Mouse (Mus musculus): ENCODE measurements at regions not wholly inside any gene's neighbourhood (a gene's known extent, or its start where the extent isn't known, plus 50 kb on each side); places are given as distances from the start of the nearest gene placed in this dataset.

DNA sequence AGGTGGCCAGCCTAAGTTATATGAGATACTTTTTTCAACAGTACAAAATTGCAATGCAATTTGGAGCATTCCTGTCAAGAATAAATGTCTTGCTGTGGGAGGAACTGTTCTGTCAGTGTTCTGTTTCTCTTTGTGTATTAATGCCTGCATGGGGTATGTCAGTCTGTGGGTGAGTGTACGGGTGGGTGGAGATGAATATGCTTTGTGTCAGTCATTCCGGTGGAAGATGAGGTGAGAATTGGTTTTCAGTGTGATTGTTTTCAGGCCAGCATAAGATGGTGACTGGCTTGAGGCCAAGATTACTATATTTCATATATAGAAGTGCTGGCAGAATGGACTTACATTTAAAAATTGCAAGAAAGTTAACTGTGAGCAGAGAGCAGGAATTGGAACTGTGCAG is 184.0 kb downstream of the Frk start:
- in situ Hi-C loops (cut with MboI; ENCODE audit: low pct_ligation_motif_present, low pct_unique_long_range_greater_than_20kb, low sequenced_read_pairs): no loop called here
- no peak overlapping the region for H3K27ac ChIP-seq (ENCODE audit: insufficient read depth, low read depth)
- no peak for DNase-seq (ENCODE audit: extremely low read depth)
- no peak overlapping the region for H3K4me2 ChIP-seq (ENCODE audit: insufficient read depth, low read depth, poor library complexity, severe bottlenecking)
- dilution Hi-C loops (cut with MboI; ENCODE audit: extremely low pct_ligation_motif_present, extremely low pct_unique_long_range_greater_than_20kb, low sequenced_read_pairs): no loop called here
- no peaks in the 10 kb centered on the region for H3K27me3 ChIP-seq (replicated peaks)
- H3K36me3 ChIP-seq (replicated peaks in 1 of 2; ENCODE audit: control insufficient read depth in 1 of 2, insufficient read depth in 1 of 2, low read length in 1 of 2): no peaks in the 10 kb centered on the region
- TF ChIP-seq CHD2 (IDR thresholded peaks at IDR 0.05; ENCODE audit: low read length) (no peak), USF2 (conservative IDR thresholded peaks at IDR 0.05; ENCODE audit: low read depth, low read length) (no peak), ELF1 (IDR thresholded peaks at IDR 0.05; ENCODE audit: low read depth, low read length) (no peak), POLR2AphosphoS2 (IDR thresholded peaks at IDR 0.05; ENCODE audit: low read depth, low read length) (no peak), ZKSCAN1 (IDR thresholded peaks at IDR 0.05; ENCODE audit: borderline replicate concordance, low read depth, low read length) (no peak), TCF12 (IDR thresholded peaks at IDR 0.05; ENCODE audit: low read depth, low read length) (no peak), KAT2A (IDR thresholded peaks at IDR 0.05; ENCODE audit: insufficient replicate concordance, low read length) (no peak), ZMIZ1 (IDR thresholded peaks at IDR 0.05; ENCODE audit: low read depth, low read length) (no peak), UBTF (IDR thresholded peaks at IDR 0.05; ENCODE audit: low read depth, low read length) (no peak), IRF4 (IDR thresholded peaks at IDR 0.05; ENCODE audit: low read depth, low read length) (no peak), USF1 (IDR thresholded peaks at IDR 0.05; ENCODE audit: low read depth, low read length) (no peak), GABPA (IDR thresholded peaks at IDR 0.05; ENCODE audit: insufficient replicate concordance, low read depth, low read length) (no peak), BHLHE40 (IDR thresholded peaks at IDR 0.05; ENCODE audit: low read depth, low read length) (no peak)
- no peak overlapping the region for H3K4me3 ChIP-seq (replicated peaks in 1 of 3; ENCODE audit: low read depth in 2 of 3, low read length in 2 of 3, poor library complexity in 1 of 3)
- no peaks in the 10 kb centered on the region for H3K4me1 ChIP-seq (ENCODE audit: control insufficient read depth in 1 of 2, insufficient read depth in 2 of 2)
- no peaks in the 10 kb centered on the region for H3K79me2 ChIP-seq (replicated peaks; ENCODE audit: control insufficient read depth, extremely low read depth, insufficient read depth, poor library complexity, severe bottlenecking)
- H3K9ac ChIP-seq (ENCODE audit: insufficient read depth, low read depth): no peak overlapping the region
- H3K9me3 ChIP-seq (replicated peaks; ENCODE audit: low read length): no peaks in the 10 kb centered on the region

DNA sequence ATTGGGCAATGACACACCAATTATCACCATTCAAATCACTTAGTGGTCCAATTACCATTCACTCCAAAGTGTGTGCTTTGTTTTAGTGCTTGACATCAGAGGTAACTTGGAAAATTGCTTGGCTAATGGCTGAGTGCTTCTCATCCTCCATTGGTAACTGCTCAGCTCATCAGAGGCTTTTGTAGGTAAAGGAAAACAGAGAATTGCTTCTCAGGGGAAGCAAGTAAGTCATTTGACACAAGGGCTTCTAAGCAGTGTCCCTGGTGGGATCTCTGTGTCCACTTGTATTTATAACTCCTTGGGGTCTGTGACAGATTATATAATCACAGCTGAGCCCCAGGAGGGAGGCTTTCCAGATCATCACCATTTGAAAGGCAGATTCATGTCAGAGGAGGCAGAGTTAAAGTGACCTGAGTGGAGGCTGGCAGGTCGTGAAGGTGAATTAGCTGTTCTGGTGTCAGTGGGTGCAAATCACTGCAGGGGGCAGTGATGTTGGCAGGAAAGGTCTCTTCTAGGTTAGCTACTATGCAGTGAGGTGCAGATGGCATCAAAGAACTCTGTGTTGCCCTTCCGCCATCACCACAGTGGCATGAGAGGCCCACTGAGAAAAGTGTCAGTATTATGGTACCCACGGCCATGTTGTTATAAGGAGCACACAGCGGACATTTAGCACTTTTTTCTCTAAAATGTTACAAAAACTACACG is 184.7 kb downstream of the Frk start:
- no peak overlapping the region for H3K27ac ChIP-seq (ENCODE audit: insufficient read depth, low read depth)
- H3K9me3 ChIP-seq (replicated peaks; ENCODE audit: low read length): no peaks in the 10 kb centered on the region
- TF ChIP-seq ZMIZ1 (IDR thresholded peaks at IDR 0.05; ENCODE audit: low read depth, low read length) (no peak), CHD1 (IDR thresholded peaks at IDR 0.05; ENCODE audit: low read depth, low read length) (no peak), ZC3H11A (IDR thresholded peaks at IDR 0.05; ENCODE audit: low read depth, low read length) (no peak), JUN (IDR thresholded peaks at IDR 0.05; ENCODE audit: insufficient read depth, low read depth, low read length) (no peak), TCF12 (IDR thresholded peaks at IDR 0.05; ENCODE audit: low read depth, low read length) (no peak), SIN3A (IDR thresholded peaks at IDR 0.05; ENCODE audit: low read length) (no peak), TBP (conservative IDR thresholded peaks at IDR 0.05; ENCODE audit: low read depth, low read length) (no peak), NRF1 (IDR thresholded peaks at IDR 0.05; ENCODE audit: low read depth, low read length) (no peak), HCFC1 (IDR thresholded peaks at IDR 0.05; ENCODE audit: low read depth, low read length) (no peak), POLR2AphosphoS2 (IDR thresholded peaks at IDR 0.05; ENCODE audit: low read depth, low read length) (no peak), PAX5 (IDR thresholded peaks at IDR 0.05; ENCODE audit: low read length) (no peak), CTCF (conservative IDR thresholded peaks at IDR 0.05 in 1 of 2, IDR thresholded peaks at IDR 0.05 in 1 of 2; ENCODE audit: low read depth in 2 of 2, low read length in 2 of 2) (no peak), ZKSCAN1 (IDR thresholded peaks at IDR 0.05; ENCODE audit: borderline replicate concordance, low read depth, low read length) (no peak), SMC3 (IDR thresholded peaks at IDR 0.05; ENCODE audit: low read depth, low read length) (no peak), RAD21 (IDR thresholded peaks at IDR 0.05; ENCODE audit: low read depth, low read length) (no peak), CHD2 (IDR thresholded peaks at IDR 0.05; ENCODE audit: low read length) (no peak), MAZ (IDR thresholded peaks at IDR 0.05; ENCODE audit: low read depth, low read length) (no peak), MYC (IDR thresholded peaks at IDR 0.05; ENCODE audit: low read depth, low read length) (no peak)
- H3K79me2 ChIP-seq (replicated peaks; ENCODE audit: control insufficient read depth, extremely low read depth, insufficient read depth, poor library complexity, severe bottlenecking): no peaks in the 10 kb centered on the region
- H3K27me3 ChIP-seq (replicated peaks): no peaks in the 10 kb centered on the region
- in situ Hi-C loops (cut with MboI; ENCODE audit: low pct_ligation_motif_present, low pct_unique_long_range_greater_than_20kb, low sequenced_read_pairs) (no loop called here), dilution Hi-C loops (cut with MboI; ENCODE audit: extremely low pct_ligation_motif_present, extremely low pct_unique_long_range_greater_than_20kb, low sequenced_read_pairs) (no loop called here)
- no peak overlapping the region for H3K4me3 ChIP-seq (replicated peaks in 1 of 3; ENCODE audit: low read depth in 2 of 3, low read length in 2 of 3, poor library complexity in 1 of 3)
- no peak overlapping the region for H3K4me2 ChIP-seq (ENCODE audit: insufficient read depth, low read depth, poor library complexity, severe bottlenecking)
- DNase-seq (ENCODE audit: extremely low read depth): no peak
- no peak overlapping the region for H3K9ac ChIP-seq (ENCODE audit: insufficient read depth, low read depth)
- no peaks in the 10 kb centered on the region for H3K36me3 ChIP-seq (replicated peaks in 1 of 2; ENCODE audit: control insufficient read depth in 1 of 2, insufficient read depth in 1 of 2, low read length in 1 of 2)
- H3K4me1 ChIP-seq (ENCODE audit: control insufficient read depth in 1 of 2, insufficient read depth in 2 of 2): no peaks in the 10 kb centered on the region

Measured in CH12.LX (cell line).